Mouse (Mus musculus) brain, embryonic 14.5 days (tissue): ENCODE measurements around the gene Sec61a1.

ENCODE experiments used
- CTCF ChIP-seq: fragments of 200-500 bp; IDR thresholded peaks from 2 replicates; pipeline ENCODE4 v1.5.1; 2012; ENCODE audit warnings: inconsistent platforms, mild to moderate bottlenecking, moderate library complexity, borderline replicate concordance; ENCODE audit not compliant: insufficient read depth, insufficient read length; ENCODE audit errors: extremely low read depth
- POLR2A ChIP-seq: fragments of 200-500 bp; IDR thresholded peaks from 2 replicates; pipeline ENCODE4 v1.6.1; 2012; ENCODE audit warnings: mild to moderate bottlenecking, inconsistent platforms, borderline replicate concordance; ENCODE audit not compliant: poor library complexity, insufficient read depth, insufficient read length, severe bottlenecking; ENCODE audit errors: extremely low read depth

GRCm38 (mm10) chr6:88499481-88500404 lies 19.0 kb downstream of the Sec61a1 start:
- no peak for TF ChIP-seq POLR2A
- TF ChIP-seq CTCF, result peak; percentile 88
